Mouse (Mus musculus) embryonic facial prominence, embryonic 14.5 days (tissue): ENCODE measurements around the gene Rpl36. TPM values are rescaled to one million over a fixed set of nuclear protein-coding genes. Genes with fewer than 3 reads are reported as not detected.

ENCODE experiments used
- ATAC-seq: fragments of 200-750 bp; cut with Nextera tagmentation; 2 replicates; pipeline ENCODE4 v1.8.0; 2017; ENCODE audit warnings: low read depth, moderate number of reproducible peaks, moderate TSS enrichment
- DNase-seq: peaks from one replicate; pipeline ENCODE4 v3.0.0-alpha.2; 2015; ENCODE audit warnings: low spot score
- H3K27ac ChIP-seq: fragments of 300-500 bp; sonication (generic); replicated peaks from 2 replicates; pipeline ENCODE4 v1.5.1; 2014; ENCODE audit warnings: low read depth, mild to moderate bottlenecking, low read length, moderate library complexity
- H3K27me3 ChIP-seq: fragments of 300-500 bp; sonication (generic); replicated peaks from 2 replicates; pipeline ENCODE4 v1.6.1; 2014; ENCODE audit warnings: low read length; ENCODE audit not compliant: control insufficient read depth, insufficient read depth
- H3K36me3 ChIP-seq: fragments of 300-500 bp; sonication (generic); 2 replicates; pipeline ENCODE4 v1.6.1; 2014; ENCODE audit warnings: low read length, mixed read lengths; ENCODE audit not compliant: control insufficient read depth, insufficient read depth
- H3K4me1 ChIP-seq: fragments of 300-500 bp; sonication (generic); 2 replicates; pipeline ENCODE4 v1.6.1; 2014; ENCODE audit warnings: antibody characterized with exemption, low read length; ENCODE audit not compliant: control insufficient read depth, insufficient read depth
- H3K4me2 ChIP-seq: fragments of 300-500 bp; sonication (generic); 2 replicates; pipeline ENCODE4 v1.6.1; 2014; ENCODE audit warnings: low read depth, mild to moderate bottlenecking, low read length, moderate library complexity, mixed read lengths
- H3K4me3 ChIP-seq: fragments of 300-500 bp; sonication (generic); 2 replicates; pipeline ENCODE4 v1.5.1; 2014; ENCODE audit warnings: low read depth, mild to moderate bottlenecking, low read length
- H3K9ac ChIP-seq: fragments of 300-500 bp; sonication (generic); 2 replicates; pipeline ENCODE4 v1.6.1; 2014; ENCODE audit warnings: low read depth, mild to moderate bottlenecking, low read length, moderate library complexity, mixed read lengths
- H3K9me3 ChIP-seq: fragments of 300-500 bp; sonication (generic); 2 replicates; pipeline ENCODE4 v1.6.1; 2016; ENCODE audit warnings: low read length; ENCODE audit not compliant: control insufficient read depth
- WGBS: fragments of 180-500 bp; shearing (Covaris S2); extraction: QIAGEN DNeasy Blood & Tissue Kit; methylation state at CpG from one replicate; pipeline ENCODE4 v1.1.7; 2014; 5-methylcytosine and 5-hydroxymethylcytosine counted together
- polyA plus RNA-seq: library from polyadenylated mRNA; unstranded; fragments of >200 nt; fragmentation: Nextera tagmentation; extraction: Ambion mirVana; gene quantifications from 2 replicates; pipeline ENCODE4 v1.2.1, GENCODE M21; 2014

Gene Rpl36
- 2,068 and 2,222 TPM in 2 replicates for polyA plus RNA-seq

- WGBS = under 1% methylated on average over 44 of the region's 52 CpGs
- DNase-seq (peak; percentile 96), ATAC-seq (peak; percentile 73)
- Histone ChIP-seq H3K9me3 (no peaks in the 10 kb centered on the region), H3K4me3 (peak within 1 kb of the TSS; percentile 70), H3K36me3 (peaks cover 43% of the 10 kb centered on the region), H3K4me1 (peaks cover 17% of the 10 kb centered on the region; the same call in 1 of the 2 replicates), H3K27ac (peak within 1 kb of the TSS; percentile 91), H3K9ac (peak within 1 kb of the TSS; percentile 82), H3K27me3 (no peaks in the 10 kb centered on the region), H3K4me2 (peak within 1 kb of the TSS; percentile 93)
These were observed at the start of gene Rpl36 for GRCm38 (mm10) chr17:56613236-56613844. Rpl36 (plus strand) TSS chr17:56613416.

GRCm38 (mm10) chr17:56566293-56566692 is 46.9 kb upstream of the Rpl36 start:
- H3K36me3 ChIP-seq = peaks cover 100% of the 10 kb centered on the region
- no peak overlapping the region for H3K4me3 ChIP-seq
- H3K4me2 ChIP-seq = no peak overlapping the region
- H3K27ac ChIP-seq = no peak overlapping the region
- 95% methylated on average over 29 of the region's 29 CpGs for WGBS
- H3K9ac ChIP-seq = no peak overlapping the region
- no peaks in the 10 kb centered on the region for H3K27me3 ChIP-seq
- ATAC-seq (no peak), DNase-seq (no peak)
- no peaks in the 10 kb centered on the region for H3K4me1 ChIP-seq
- no peaks in the 10 kb centered on the region for H3K9me3 ChIP-seq

GRCm38 (mm10) chr17:56566918-56567317 is 46.3 kb upstream of the Rpl36 start:
- H3K4me3 ChIP-seq = no peak overlapping the region
- no peak for DNase-seq
- H3K9ac ChIP-seq = no peak overlapping the region
- H3K27me3 ChIP-seq = no peaks in the 10 kb centered on the region
- no peaks in the 10 kb centered on the region for H3K9me3 ChIP-seq
- ATAC-seq = no peak
- WGBS = 88% methylated on average over 5 of the region's 5 CpGs
- peaks cover 100% of the 10 kb centered on the region for H3K36me3 ChIP-seq
- H3K4me1 ChIP-seq = no peaks in the 10 kb centered on the region
- no peak overlapping the region for H3K4me2 ChIP-seq
- H3K27ac ChIP-seq = no peak overlapping the region

GRCm38 (mm10) chr17:56567370-56567769 is 45.8 kb upstream of the Rpl36 start:
- no peak overlapping the region for H3K9ac ChIP-seq
- no peak for DNase-seq
- no peaks in the 10 kb centered on the region for H3K4me1 ChIP-seq
- H3K27ac ChIP-seq = no peak overlapping the region
- H3K4me3 ChIP-seq = no peak overlapping the region
- H3K27me3 ChIP-seq = no peaks in the 10 kb centered on the region
- peaks cover 100% of the 10 kb centered on the region for H3K36me3 ChIP-seq
- H3K9me3 ChIP-seq = no peaks in the 10 kb centered on the region
- 89% methylated on average over 4 of the region's 4 CpGs for WGBS
- no peak overlapping the region for H3K4me2 ChIP-seq
- no peak for ATAC-seq

GRCm38 (mm10) chr17:56570287-56570686 is 42.9 kb upstream of the Rpl36 start:
- no peak overlapping the region for H3K27ac ChIP-seq
- peaks cover 97% of the 10 kb centered on the region for H3K36me3 ChIP-seq
- H3K4me1 ChIP-seq = no peaks in the 10 kb centered on the region
- no peaks in the 10 kb centered on the region for H3K9me3 ChIP-seq
- 95% methylated on average over 4 of the region's 4 CpGs for WGBS
- no peak overlapping the region for H3K4me3 ChIP-seq
- ATAC-seq = no peak
- no peak for DNase-seq
- H3K4me2 ChIP-seq = no peak overlapping the region
- no peak overlapping the region for H3K9ac ChIP-seq
- no peaks in the 10 kb centered on the region for H3K27me3 ChIP-seq

- Histone ChIP-seq H3K27me3 (no peaks in the 10 kb centered on the region), H3K36me3 (peaks cover 90% of the 10 kb centered on the region), H3K27ac (no peak overlapping the region), H3K9ac (no peak overlapping the region), H3K4me3 (no peak overlapping the region), H3K4me1 (no peaks in the 10 kb centered on the region), H3K4me2 (no peak overlapping the region), H3K9me3 (no peaks in the 10 kb centered on the region)
- 76% methylated on average over 1 of the region's 1 CpGs for WGBS
- ATAC-seq = no peak
- no peak for DNase-seq
These were observed 41.1 kb upstream of the Rpl36 start for GRCm38 (mm10) chr17:56572154-56572553.

- no peaks in the 10 kb centered on the region for H3K9me3 ChIP-seq
- H3K27ac ChIP-seq = no peak overlapping the region
- no peak for DNase-seq
- no peak overlapping the region for H3K4me3 ChIP-seq
- no peak overlapping the region for H3K9ac ChIP-seq
- no peaks in the 10 kb centered on the region for H3K27me3 ChIP-seq
- H3K4me2 ChIP-seq = no peak overlapping the region
- no peak for ATAC-seq
- peaks cover 90% of the 10 kb centered on the region for H3K36me3 ChIP-seq
- no peaks in the 10 kb centered on the region for H3K4me1 ChIP-seq
- 94% methylated on average over 3 of the region's 3 CpGs for WGBS
These were observed 40.3 kb upstream of the Rpl36 start for GRCm38 (mm10) chr17:56572939-56573338.

GRCm38 (mm10) chr17:56583071-56583470 is 30.1 kb upstream of the Rpl36 start:
- no peak for ATAC-seq
- H3K4me2 ChIP-seq = peak overlapping the region; percentile 95
- H3K9me3 ChIP-seq = no peaks in the 10 kb centered on the region
- DNase-seq = no peak
- no peaks in the 10 kb centered on the region for H3K27me3 ChIP-seq
- WGBS = 86% methylated on average over 1 of the region's 1 CpGs
- H3K36me3 ChIP-seq = peaks cover 69% of the 10 kb centered on the region
- H3K4me3 ChIP-seq = peak overlapping the region; percentile 92
- H3K4me1 ChIP-seq = peaks cover 22% of the 10 kb centered on the region
- no peak overlapping the region for H3K27ac ChIP-seq
- peak overlapping the region; percentile 90 for H3K9ac ChIP-seq

- DNase-seq (peak; percentile 32), ATAC-seq (no peak; the same call in 1 of the 2 replicates)
- peaks cover 22% of the 10 kb centered on the region for H3K4me1 ChIP-seq
- H3K27me3 ChIP-seq = no peaks in the 10 kb centered on the region
- 4% methylated on average over 20 of the region's 33 CpGs for WGBS
- peak overlapping the region; percentile 95 for H3K27ac ChIP-seq
- H3K4me3 ChIP-seq = peak overlapping the region; percentile 92
- H3K9ac ChIP-seq = peak overlapping the region; percentile 90
- H3K4me2 ChIP-seq = peak overlapping the region; percentile 95
- H3K9me3 ChIP-seq = no peaks in the 10 kb centered on the region
- peaks cover 69% of the 10 kb centered on the region for H3K36me3 ChIP-seq
These were observed 29.5 kb upstream of the Rpl36 start for GRCm38 (mm10) chr17:56583611-56584256.
